Mouse (Mus musculus) thymus, postnatal 14 days (tissue): ENCODE data around the gene Col4a1.

Source experiments
- DNase-seq: peaks from one replicate; pipeline ENCODE4 v3.0.0; 2021

Gene Col4a1

GRCm38 (mm10) chr8:11262031-11262735 is 50.4 kb downstream of the Col4a1 start:
- DNase-seq: no peak

- no peak for DNase-seq
These were observed 52.6 kb downstream of the Col4a1 start for GRCm38 (mm10) chr8:11259832-11260615.

- DNase-seq: no peak
These were observed 54.0 kb downstream of the Col4a1 start for GRCm38 (mm10) chr8:11258517-11259136.

- DNase-seq: no peak
These were observed 55.3 kb downstream of the Col4a1 start for GRCm38 (mm10) chr8:11257079-11258017.

- DNase-seq: no peak
These were observed 56.2 kb downstream of the Col4a1 start for GRCm38 (mm10) chr8:11256405-11256804.

GRCm38 (mm10) chr8:11255680-11256079 is 56.9 kb downstream of the Col4a1 start:
- DNase-seq: no peak

- no peak for DNase-seq
These were observed 57.6 kb downstream of the Col4a1 start for GRCm38 (mm10) chr8:11254914-11255530.

- DNase-seq: no peak
These were observed 58.1 kb downstream of the Col4a1 start for GRCm38 (mm10) chr8:11254510-11254909.

GRCm38 (mm10) chr8:11253556-11253955 is 59.1 kb downstream of the Col4a1 start:
- peak; percentile 64 for DNase-seq

- no peak for DNase-seq
These were observed 59.6 kb downstream of the Col4a1 start for GRCm38 (mm10) chr8:11253041-11253440.

- DNase-seq: no peak
These were observed 60.3 kb downstream of the Col4a1 start for GRCm38 (mm10) chr8:11252235-11252774.

GRCm38 (mm10) chr8:11250149-11250548 is 62.5 kb downstream of the Col4a1 start:
- no peak for DNase-seq

- no peak for DNase-seq
These were observed 63.0 kb downstream of the Col4a1 start for GRCm38 (mm10) chr8:11249541-11250058.

- DNase-seq: no peak
These were observed 63.9 kb downstream of the Col4a1 start for GRCm38 (mm10) chr8:11248712-11249111.

- no peak for DNase-seq
These were observed 71.1 kb downstream of the Col4a1 start for GRCm38 (mm10) chr8:11241488-11241887.

GRCm38 (mm10) chr8:11234879-11235210 is 77.8 kb downstream of the Col4a1 start:
- no peak for DNase-seq

- no peak for DNase-seq
These were observed 78.3 kb downstream of the Col4a1 start for GRCm38 (mm10) chr8:11234151-11234878.

- no peak for DNase-seq
These were observed 79.6 kb downstream of the Col4a1 start for GRCm38 (mm10) chr8:11233009-11233408.

GRCm38 (mm10) chr8:11230277-11230676 is 82.3 kb downstream of the Col4a1 start:
- DNase-seq: no peak

- no peak for DNase-seq
These were observed 85.2 kb downstream of the Col4a1 start for GRCm38 (mm10) chr8:11227421-11227820.
